9 mouse cellular contexts compared by ENCODE assay signal in the genomic region with DNA sequence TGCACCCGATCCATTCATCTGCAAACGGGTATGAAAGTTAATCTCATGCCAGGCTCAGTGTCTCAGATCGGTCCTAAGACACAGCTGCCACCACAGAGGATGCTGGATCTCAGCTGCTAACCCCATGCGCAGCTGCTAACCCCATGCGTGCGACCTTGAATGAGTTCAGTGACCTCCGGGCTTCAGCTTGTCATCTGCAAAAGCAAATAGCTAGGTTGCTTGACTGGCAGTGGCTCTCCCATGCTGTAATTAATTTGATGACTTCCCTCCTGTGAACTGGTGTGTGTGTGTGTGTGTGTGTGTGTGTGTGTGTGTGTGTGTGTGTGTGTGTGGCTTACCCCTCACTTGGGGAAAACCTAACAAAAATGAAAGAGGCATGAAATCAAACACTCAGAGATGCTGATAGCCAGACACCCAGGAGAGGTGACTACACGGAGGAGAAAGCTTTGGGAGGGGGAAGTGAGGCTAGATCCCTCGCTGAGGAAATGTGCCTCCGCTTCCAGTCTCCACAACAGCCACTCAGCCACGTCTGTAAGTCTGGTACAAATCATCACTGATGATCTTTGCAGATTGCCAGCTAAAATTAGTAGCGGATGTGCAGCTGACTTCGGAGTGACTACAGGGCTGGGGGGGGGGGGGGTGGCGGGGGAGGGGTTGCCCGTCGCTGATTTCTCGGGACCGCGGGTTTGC. TPM values are rescaled to one million over a fixed set of nuclear protein-coding genes. Genes with fewer than 3 reads are reported as not detected.
DNase-seq lines count a peak whose midpoint lies in the region; ATAC-seq lines count a peak whose summit lies in the region.
"Had no signal": no experiment of that assay in that cellular context is flagged by ENCODE, and none has a peak within 500 bp of the region (broad histone marks: within the 10 kb centered on the region; RNA-seq: fewer than 3 reads in every experiment).

No protein-coding gene starts in this region.

- DNase-seq in cerebellum, adult 18-20 months = peak; percentile 20 to 31
- DNase-seq in cerebellum, postnatal 4 days (ENCODE audit: low spot score in 2 of 2) = no peak
- peak; percentile 8 for DNase-seq in 416B (ENCODE audit: low read depth)
- DNase-seq in layer of hippocampus, adult 11-12 months (ENCODE audit: low spot score) = no peak
- no peak for DNase-seq in gastrocnemius, adult 8-10 months (ENCODE audit: low spot score in 2 of 2)

- H3K27ac ChIP-seq in forebrain, embryonic 12.5 days = 0 out of 2 replicates have a peak overlapping the region, but pooled peaks have one; percentile 2
- H3K27ac ChIP-seq in intestine, embryonic 15.5 days = no peak overlapping the region
- no peak overlapping the region for H3K27ac ChIP-seq in stomach, embryonic 16.5 days (ENCODE audit: low read length)
- H3K27ac ChIP-seq: liver, embryonic 14.5 days had no signal

- H3K4me2 ChIP-seq in forebrain, embryonic 12.5 days = peak overlapping the region; percentile 34
- peak overlapping the region; percentile 30; the same call in 1 of the 2 replicates for H3K4me2 ChIP-seq in intestine, embryonic 15.5 days (replicated peaks)
- peak overlapping the region; percentile 35; the same call in 1 of the 2 replicates for H3K4me2 ChIP-seq in stomach, embryonic 16.5 days (ENCODE audit: low read depth, low read length)

- peak; percentile 71 for ATAC-seq in forebrain, embryonic 12.5 days (ENCODE audit: low FRiP score)
- no peak for ATAC-seq in intestine, embryonic 15.5 days
- no peak for ATAC-seq in stomach, embryonic 16.5 days (ENCODE audit: insufficient read depth, low FRiP score)

- H3K27me3 ChIP-seq in forebrain, embryonic 12.5 days = 0 out of 2 replicates have a peak, but pooled peaks cover 3% of the 10 kb centered on the region
- no peaks in the 10 kb centered on the region for H3K27me3 ChIP-seq in intestine, embryonic 15.5 days (replicated peaks)
- no peaks in the 10 kb centered on the region for H3K27me3 ChIP-seq in stomach, embryonic 16.5 days (ENCODE audit: control insufficient read depth, insufficient read depth, low read length)

- H3K4me3 ChIP-seq in forebrain, embryonic 12.5 days (replicated peaks) = no peak overlapping the region
- H3K4me3 ChIP-seq in intestine, embryonic 15.5 days (replicated peaks) = no peak overlapping the region
- no peak overlapping the region for H3K4me3 ChIP-seq in stomach, embryonic 16.5 days (replicated peaks; ENCODE audit: low read length)

- H3K4me1 ChIP-seq in forebrain, embryonic 12.5 days = peaks cover 15% of the 10 kb centered on the region; the same call in 1 of the 2 replicates
- H3K4me1 ChIP-seq in intestine, embryonic 15.5 days (replicated peaks) = no peaks in the 10 kb centered on the region
- H3K4me1 ChIP-seq in stomach, embryonic 16.5 days (ENCODE audit: control insufficient read depth, insufficient read depth, low read length) = no peaks in the 10 kb centered on the region

- no peaks in the 10 kb centered on the region for H3K36me3 ChIP-seq in forebrain, embryonic 12.5 days (replicated peaks)
- H3K36me3 ChIP-seq in intestine, embryonic 15.5 days = no peaks in the 10 kb centered on the region
- H3K36me3 ChIP-seq in stomach, embryonic 16.5 days (ENCODE audit: control insufficient read depth, insufficient read depth, low read length) = no peaks in the 10 kb centered on the region

- WGBS in forebrain, embryonic 12.5 days = 36% methylated on average over 19 of the region's 19 CpGs
- WGBS in intestine, embryonic 15.5 days = 22% methylated on average over 19 of the region's 19 CpGs
- WGBS in stomach, embryonic 16.5 days = 23% methylated on average over 19 of the region's 19 CpGs

- no peak overlapping the region for H3K9ac ChIP-seq in forebrain, embryonic 12.5 days
- H3K9ac ChIP-seq in intestine, embryonic 15.5 days = no peak overlapping the region
- H3K9ac ChIP-seq in stomach, embryonic 16.5 days (ENCODE audit: low read length) = no peak overlapping the region
- H3K9ac ChIP-seq: liver, embryonic 14.5 days had no signal

- H3K9me3 ChIP-seq in forebrain, embryonic 12.5 days = no peaks in the 10 kb centered on the region
- no peaks in the 10 kb centered on the region for H3K9me3 ChIP-seq in intestine, embryonic 15.5 days
- H3K9me3 ChIP-seq in stomach, embryonic 16.5 days (replicated peaks; ENCODE audit: control insufficient read depth, low read length) = 0 out of 2 replicates have a peak, but pooled peaks cover 2% of the 10 kb centered on the region

RNA-seq across cellular contexts. Expression of a gene that starts 47.0 kb away (rescaled TPM):
- polyA plus RNA-seq in forebrain, embryonic 12.5 days (2016; fragmentation: Nextera tagmentation; extraction: Ambion mirVana) = 113 and 116 TPM in 2 replicates
- 72.7 and 73.7 TPM in 2 replicates for polyA plus RNA-seq in intestine, embryonic 15.5 days (2015; fragmentation: Nextera tagmentation; extraction: Ambion mirVana)
- 42.7 and 46.2 TPM in 2 replicates for polyA plus RNA-seq in stomach, embryonic 16.5 days (2015; fragmentation: Nextera tagmentation; extraction: Ambion mirVana)
- 10 to 100 TPM; 76.0 to 91.9 (median 89.6) TPM for total RNA-seq in gastrocnemius, adult 8-10 months (2022)

RNA-seq across cellular contexts. Expression of a gene that starts 51.0 kb away (rescaled TPM):
- polyA plus RNA-seq in forebrain, embryonic 12.5 days (2016; fragmentation: Nextera tagmentation; extraction: Ambion mirVana) = 24.3 and 24.8 TPM in 2 replicates
- 44.9 and 45.0 TPM in 2 replicates for polyA plus RNA-seq in intestine, embryonic 15.5 days (2015; fragmentation: Nextera tagmentation; extraction: Ambion mirVana)
- polyA plus RNA-seq in stomach, embryonic 16.5 days (2015; fragmentation: Nextera tagmentation; extraction: Ambion mirVana) = 33.1 TPM in 2 replicates
- total RNA-seq in gastrocnemius, adult 8-10 months (2022) = 1 to 10 TPM; 3.0 to 4.5 (median 3.7) TPM

Comparison
In these comparisons a context has a peak if more than half of its experiments do, and no peak if none do; other contexts are left out.
1. DNase-seq: peak in cerebellum, adult 18-20 months (2 of 2) and 416B (single experiment); none in cerebellum, postnatal 4 days (0 of 2), layer of hippocampus, adult 11-12 months (single experiment) and gastrocnemius, adult 8-10 months (0 of 2).
2. Peak in every context shown above with its lines, with median percentiles within 50 percentile points of each other: H3K4me2 ChIP-seq.